Mouse (Mus musculus): ENCODE results near the gene Acvr1b.

DNA sequence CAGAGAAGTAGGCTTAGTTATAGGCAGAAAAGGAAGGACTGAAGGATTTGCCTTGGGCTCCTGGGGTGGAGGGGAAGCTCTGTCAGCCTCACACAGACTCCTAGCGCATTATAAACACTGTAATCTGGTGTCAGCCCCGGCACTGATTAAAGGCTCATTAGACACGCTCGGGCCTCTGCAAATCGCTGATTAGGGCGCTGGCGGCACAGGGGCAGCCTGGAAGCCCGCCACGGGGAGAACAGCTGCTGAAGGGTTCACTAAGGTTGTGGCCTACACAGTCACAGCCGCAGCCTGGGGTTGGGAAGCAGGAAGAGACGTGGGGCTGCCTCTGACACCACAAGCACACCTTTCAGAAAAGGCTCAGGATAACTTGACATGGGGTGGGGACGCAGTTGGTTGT, 34.0 kb upstream of the Acvr1b start:
- TF ChIP-seq CTCF (IDR thresholded peaks at IDR 0.05; ENCODE audit: control insufficient read depth, insufficient read depth, insufficient read length): no peak
- no peak for TF ChIP-seq CEBPB (IDR thresholded peaks at IDR 0.05; ENCODE audit: low read depth)
- TF ChIP-seq MAX (IDR thresholded peaks at IDR 0.05): no peak
- no peak for TF ChIP-seq MYOD1 (IDR thresholded peaks at IDR 0.05; ENCODE audit: control insufficient read depth, insufficient read length, low read depth)

Data from C2C12 (cell line).